Mouse (Mus musculus): ENCODE results near the gene Lim2. TPM values are rescaled to one million over a fixed set of nuclear protein-coding genes. Genes with fewer than 3 reads are reported as not detected.
A peak's percentile ranks its signal among the peaks of the same experiment; 100 is the strongest.
"Not testable (repeated sequence)": the region's sequence is repeated elsewhere in the genome, so short reads cannot be mapped to it uniquely, and the experiment has no call there.

Lim2 gene
- total and polyA plus RNA-seq, 3 experiments = not detected

DNA sequence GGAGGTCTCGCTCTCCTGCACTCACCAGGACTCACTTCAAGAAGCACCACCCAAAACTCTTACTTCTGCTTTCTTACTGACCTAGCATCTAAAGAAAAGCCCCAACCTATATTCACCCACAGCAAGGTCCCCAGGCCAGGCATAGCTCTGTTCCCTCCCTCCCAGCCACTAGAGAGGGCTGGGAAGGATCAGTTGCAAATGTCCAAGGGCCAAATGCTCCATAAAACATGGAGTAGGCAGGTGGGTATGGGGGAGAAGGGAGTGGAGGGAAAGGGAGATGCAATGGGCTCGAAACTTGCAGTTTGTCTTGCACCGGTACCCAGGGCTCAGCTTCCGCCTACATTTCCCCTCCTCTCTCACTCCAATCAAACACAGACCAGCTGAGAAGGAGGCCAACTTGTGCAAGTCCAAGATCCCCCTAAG, 19.3 kb upstream of the Lim2 start, which contains the start of gene Siglecg:
Gene Siglecg, plus strand, starts transcription at position 74 of the 423 bp plus-strand sequence.
- H3K4me1 ChIP-seq (ENCODE audit: insufficient read depth, low read depth, low read length) = no peaks in the 10 kb centered on the region
- no peak for ATAC-seq (ENCODE audit: extremely low read depth, insufficient number of reproducible peaks, low FRiP score, poor library complexity, severe bottlenecking)
- peaks cover 4% of the 10 kb centered on the region; the same call in 1 of the 2 replicates for H3K27me3 ChIP-seq (ENCODE audit: insufficient read depth, low read length)
- no peak within 1 kb of the TSS for H3K4me3 ChIP-seq (ENCODE audit: low read depth, low read length)
- no peak for DNase-seq (ENCODE audit: low spot score)
- no peak for TF ChIP-seq GATA1 (IDR thresholded peaks at IDR 0.05; ENCODE audit: borderline replicate concordance, low read length)
- TF ChIP-seq TAL1 (conservative IDR thresholded peaks at IDR 0.05; ENCODE audit: low read depth, low read length) = no peak
- TF ChIP-seq CTCF (IDR thresholded peaks at IDR 0.05; ENCODE audit: low read depth, low read length) = no peak
- no peak for TF ChIP-seq POLR2AphosphoS5 (IDR thresholded peaks at IDR 0.05; ENCODE audit: insufficient replicate concordance, low read depth, low read length)
- no peak for TF ChIP-seq GATA2 (IDR thresholded peaks at IDR 0.05; ENCODE audit: borderline replicate concordance, low read depth, low read length)
- no peaks in the 10 kb centered on the region for H3K9me3 ChIP-seq (replicated peaks)
- H3K36me3 ChIP-seq (replicated peaks) = no peaks in the 10 kb centered on the region

DNA sequence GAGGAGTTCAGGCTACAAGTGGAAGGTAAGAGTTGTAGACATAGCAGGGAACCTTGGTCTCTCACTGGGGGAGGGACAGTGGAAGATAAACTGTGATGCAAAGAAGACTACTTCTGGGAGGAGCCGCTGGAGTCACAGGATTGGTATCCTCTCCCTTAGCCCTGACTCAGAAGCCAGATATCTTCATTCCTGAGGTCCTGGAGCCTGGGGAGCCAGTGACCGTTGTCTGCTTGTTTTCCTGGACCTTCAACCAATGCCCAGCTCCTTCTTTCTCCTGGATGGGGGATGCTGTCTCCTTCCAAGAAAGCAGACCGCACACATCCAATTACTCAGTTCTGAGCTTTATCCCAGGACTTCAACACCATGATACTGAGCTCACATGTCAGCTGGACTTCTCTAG, 18.4 kb upstream of the Lim2 start:
- Histone ChIP-seq H3K4me1 (ENCODE audit: insufficient read depth, low read depth, low read length) (no peaks in the 10 kb centered on the region), H3K27me3 (ENCODE audit: insufficient read depth, low read length) (peaks cover 4% of the 10 kb centered on the region; the same call in 1 of the 2 replicates), H3K9me3 (replicated peaks) (no peaks in the 10 kb centered on the region), H3K36me3 (replicated peaks) (no peaks in the 10 kb centered on the region), H3K4me3 (ENCODE audit: low read depth, low read length) (no peak overlapping the region)
- ATAC-seq (ENCODE audit: extremely low read depth, insufficient number of reproducible peaks, low FRiP score, poor library complexity, severe bottlenecking) (no peak), DNase-seq (ENCODE audit: low spot score) (no peak)
- TF ChIP-seq TAL1 (conservative IDR thresholded peaks at IDR 0.05; ENCODE audit: low read depth, low read length) = no peak
- no peak for TF ChIP-seq GATA2 (IDR thresholded peaks at IDR 0.05; ENCODE audit: borderline replicate concordance, low read depth, low read length)
- no peak for TF ChIP-seq POLR2AphosphoS5 (IDR thresholded peaks at IDR 0.05; ENCODE audit: insufficient replicate concordance, low read depth, low read length)
- TF ChIP-seq CTCF (IDR thresholded peaks at IDR 0.05; ENCODE audit: low read depth, low read length) = no peak
- no peak for TF ChIP-seq GATA1 (IDR thresholded peaks at IDR 0.05; ENCODE audit: borderline replicate concordance, low read length)

DNA sequence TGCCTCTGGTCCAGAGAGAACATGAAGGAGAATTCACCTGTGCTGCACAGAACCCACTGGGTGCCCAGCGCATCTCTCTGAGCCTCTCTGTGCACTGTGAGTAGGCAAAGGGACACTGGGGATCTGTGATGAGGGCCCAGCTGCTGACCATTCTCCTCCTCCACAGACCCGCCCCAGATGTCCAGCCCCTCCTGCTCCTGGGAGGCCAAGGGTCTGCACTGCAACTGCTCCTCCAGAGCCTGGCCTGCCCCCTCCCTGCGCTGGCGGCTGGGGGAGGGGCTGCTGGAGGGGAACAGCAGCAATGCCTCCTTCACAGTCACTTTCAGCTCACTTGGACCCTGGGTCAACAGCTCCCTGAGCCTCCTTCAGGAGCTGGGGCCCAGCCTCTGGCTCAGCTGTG, 15.7 kb upstream of the Lim2 start:
- H3K27me3 ChIP-seq (ENCODE audit: insufficient read depth, low read length); H3K36me3 ChIP-seq (replicated peaks); H3K4me1 ChIP-seq (ENCODE audit: insufficient read depth, low read depth, low read length); H3K9me3 ChIP-seq (replicated peaks); DNase-seq (ENCODE audit: low spot score); ATAC-seq (ENCODE audit: extremely low read depth, insufficient number of reproducible peaks, low FRiP score, poor library complexity, severe bottlenecking); H3K4me3 ChIP-seq (ENCODE audit: low read depth, low read length): not testable (repeated sequence)

DNA sequence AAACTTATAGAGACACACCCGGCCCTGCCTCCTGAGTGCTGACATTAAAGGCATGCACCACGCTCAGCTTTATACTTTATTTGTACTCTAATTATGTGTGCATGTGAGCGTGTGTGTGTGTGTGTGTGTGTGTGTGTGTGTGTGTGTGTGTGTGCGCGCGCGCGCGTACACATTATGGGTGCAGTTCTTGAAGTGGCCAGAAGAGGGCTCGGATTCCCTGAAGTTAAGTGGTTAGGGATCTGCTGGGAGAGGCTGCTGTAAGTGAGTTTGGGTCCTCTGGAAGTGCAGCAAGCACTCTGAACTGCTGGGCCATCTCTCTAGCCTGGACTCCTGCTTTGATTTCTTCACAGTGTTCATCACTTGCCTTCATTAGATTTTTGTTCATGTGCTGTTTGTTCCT, 10.2 kb upstream of the Lim2 start:
- no peak for DNase-seq (ENCODE audit: low spot score)
- no peak for ATAC-seq (ENCODE audit: extremely low read depth, insufficient number of reproducible peaks, low FRiP score, poor library complexity, severe bottlenecking)
- Histone ChIP-seq H3K27me3 (ENCODE audit: insufficient read depth, low read length) (peaks cover 5% of the 10 kb centered on the region; the same call in 1 of the 2 replicates), H3K9me3 (replicated peaks) (no peaks in the 10 kb centered on the region), H3K4me3 (ENCODE audit: low read depth, low read length) (no peak overlapping the region), H3K36me3 (replicated peaks) (no peaks in the 10 kb centered on the region), H3K4me1 (ENCODE audit: insufficient read depth, low read depth, low read length) (peaks cover 5% of the 10 kb centered on the region; the same call in 1 of the 2 replicates)
- TF ChIP-seq POLR2AphosphoS5 (IDR thresholded peaks at IDR 0.05; ENCODE audit: insufficient replicate concordance, low read depth, low read length) = no peak
- no peak for TF ChIP-seq GATA2 (IDR thresholded peaks at IDR 0.05; ENCODE audit: borderline replicate concordance, low read depth, low read length)
- TF ChIP-seq GATA1 (IDR thresholded peaks at IDR 0.05; ENCODE audit: borderline replicate concordance, low read length) = no peak
- TF ChIP-seq CTCF (IDR thresholded peaks at IDR 0.05; ENCODE audit: low read depth, low read length) = peak; percentile 36; the same call in 1 of the 2 replicates
- TF ChIP-seq TAL1 (conservative IDR thresholded peaks at IDR 0.05; ENCODE audit: low read depth, low read length) = no peak

DNA sequence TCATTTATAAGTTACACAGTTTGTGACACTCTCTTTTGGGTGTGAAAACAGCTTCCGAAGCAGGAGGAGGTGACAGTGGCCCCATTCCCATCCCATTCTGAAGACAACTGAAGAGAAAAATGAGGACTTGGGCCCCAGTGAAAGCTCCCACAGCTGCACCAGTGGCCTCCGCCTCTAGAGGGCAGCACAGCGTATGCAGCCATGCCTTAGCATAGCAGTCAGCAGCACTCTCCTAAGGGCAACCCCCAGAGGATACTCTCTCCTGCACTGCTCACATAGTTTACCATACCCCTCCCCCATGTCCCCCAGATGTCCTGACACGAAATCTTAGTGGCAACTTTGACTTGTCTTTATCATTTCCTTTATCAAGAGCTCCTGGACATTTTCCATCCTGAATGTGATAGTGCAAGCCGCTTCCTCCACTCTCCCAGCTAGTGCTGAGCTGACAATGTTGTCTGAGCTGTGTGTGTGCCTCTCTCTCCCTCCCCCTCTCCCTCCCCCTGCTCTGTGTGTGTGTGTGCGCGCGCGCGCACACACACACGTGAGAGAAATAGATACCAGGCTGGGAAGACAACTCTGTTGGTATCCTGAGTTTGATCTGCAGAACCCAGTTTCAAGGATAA, 4.4 kb upstream of the Lim2 start:
- peak; percentile 88 for ATAC-seq (ENCODE audit: extremely low read depth, insufficient number of reproducible peaks, low FRiP score, poor library complexity, severe bottlenecking)
- H3K4me1 ChIP-seq (ENCODE audit: insufficient read depth, low read depth, low read length) = no peaks in the 10 kb centered on the region
- H3K9me3 ChIP-seq (replicated peaks) = no peaks in the 10 kb centered on the region
- H3K27me3 ChIP-seq (ENCODE audit: insufficient read depth, low read length) = peaks cover under 1% of the 10 kb centered on the region; the same call in 1 of the 2 replicates
- DNase-seq (ENCODE audit: low spot score) = peak; percentile 61
- no peak overlapping the region for H3K4me3 ChIP-seq (ENCODE audit: low read depth, low read length)
- TF ChIP-seq CTCF (IDR thresholded peaks at IDR 0.05; ENCODE audit: low read depth, low read length) (peak; percentile 97), TAL1 (conservative IDR thresholded peaks at IDR 0.05; ENCODE audit: low read depth, low read length) (no peak)
- H3K36me3 ChIP-seq (replicated peaks) = no peaks in the 10 kb centered on the region

DNA sequence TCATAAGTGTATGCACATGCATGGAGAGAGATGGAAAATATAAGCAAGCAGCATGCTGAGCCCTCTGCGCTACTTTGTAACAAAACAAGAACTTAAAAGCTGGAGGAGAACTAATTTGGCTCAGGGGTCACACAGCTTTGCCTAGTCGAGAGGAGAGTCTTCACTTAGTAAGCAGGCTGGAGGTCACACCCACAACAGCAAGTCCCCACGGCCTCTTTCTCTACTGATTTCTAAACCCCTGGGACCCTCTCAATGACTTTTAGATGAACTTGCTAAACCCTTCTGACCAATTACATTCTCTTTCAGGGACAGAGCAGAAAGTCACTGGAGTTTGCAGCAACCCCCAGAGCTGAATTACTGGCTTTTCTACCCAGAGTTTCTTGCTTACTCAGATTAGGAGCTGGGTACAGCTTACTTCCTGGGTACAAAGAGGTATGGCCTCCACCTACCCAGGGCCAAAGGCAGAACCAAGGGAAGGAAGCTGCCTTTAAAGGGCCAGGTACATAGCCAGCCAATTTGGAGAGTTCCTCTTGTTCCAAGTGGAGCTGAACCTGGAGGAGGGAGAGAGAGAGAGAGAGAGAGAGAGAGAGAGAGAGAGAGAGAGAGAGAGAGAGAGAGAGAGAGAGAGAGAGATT, 3.4 kb upstream of the Lim2 start:
- H3K4me1 ChIP-seq (ENCODE audit: insufficient read depth, low read depth, low read length) = no peaks in the 10 kb centered on the region
- no peak for ATAC-seq (ENCODE audit: extremely low read depth, insufficient number of reproducible peaks, low FRiP score, poor library complexity, severe bottlenecking)

More for the DNA sequence above, 3.4 kb upstream of the Lim2 start:
- DNase-seq (ENCODE audit: low spot score) = no peak
- no peak for TF ChIP-seq CTCF (IDR thresholded peaks at IDR 0.05; ENCODE audit: low read depth, low read length)
- TF ChIP-seq POLR2AphosphoS5 (IDR thresholded peaks at IDR 0.05; ENCODE audit: insufficient replicate concordance, low read depth, low read length) = no peak
- TF ChIP-seq GATA1 (IDR thresholded peaks at IDR 0.05; ENCODE audit: borderline replicate concordance, low read length) = no peak
- TF ChIP-seq TAL1 (conservative IDR thresholded peaks at IDR 0.05; ENCODE audit: low read depth, low read length) = no peak
- TF ChIP-seq GATA2 (IDR thresholded peaks at IDR 0.05; ENCODE audit: borderline replicate concordance, low read depth, low read length) = no peak
- Histone ChIP-seq H3K9me3 (replicated peaks) (no peaks in the 10 kb centered on the region), H3K27me3 (ENCODE audit: insufficient read depth, low read length) (peaks cover 4% of the 10 kb centered on the region; the same call in 1 of the 2 replicates), H3K4me3 (ENCODE audit: low read depth, low read length) (no peak overlapping the region), H3K36me3 (replicated peaks) (no peaks in the 10 kb centered on the region)

Data from G1E (cell line).